ENCODE assay signal across 8 mouse cellular contexts in the genomic region with DNA sequence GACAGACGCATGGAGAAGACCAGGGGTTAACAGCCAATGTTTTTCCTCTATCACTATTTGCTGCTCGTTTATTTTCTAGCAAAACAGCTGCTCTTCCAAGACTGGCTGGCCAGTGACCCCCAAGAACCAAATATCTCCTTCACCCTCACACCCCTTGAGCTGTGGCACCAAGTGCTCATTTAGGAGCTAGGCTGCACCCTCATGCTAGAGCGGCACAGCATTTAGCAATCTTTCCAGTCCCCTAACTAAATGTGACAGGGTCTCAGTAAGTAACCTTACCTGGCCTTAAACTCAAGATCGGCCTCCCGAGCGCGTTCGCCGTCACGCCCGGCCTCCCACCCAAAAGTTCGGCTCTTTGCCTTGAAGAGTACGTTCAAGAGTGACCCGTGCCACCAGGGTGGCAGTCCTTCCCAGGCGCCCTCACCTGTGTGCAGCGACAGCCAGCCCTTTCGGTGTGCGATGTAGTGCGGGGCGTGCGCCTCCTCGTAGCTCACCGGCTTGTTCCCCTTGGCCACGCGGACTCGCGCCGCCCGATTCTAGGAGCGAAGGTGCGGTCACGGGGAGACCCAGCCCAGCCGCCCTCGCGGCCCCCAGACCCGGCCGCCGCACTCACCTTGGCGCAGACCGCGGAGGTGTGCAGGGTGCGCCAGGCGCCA. TPM values are rescaled to one million over a fixed set of nuclear protein-coding genes. Genes with fewer than 3 reads are reported as not detected.
DNase-seq lines count a peak whose midpoint lies in the region; ATAC-seq and TF ChIP-seq lines count a peak whose summit lies in the region.

No protein-coding gene starts in this region.

- peak overlapping the region; percentile 74 for H3K27ac ChIP-seq in kidney, adult 2 months (ENCODE audit: insufficient read depth, low read depth, low read length)
- H3K27ac ChIP-seq in CH12.LX (ENCODE audit: insufficient read depth, low read depth) = 0 out of 2 replicates have a peak overlapping the region, but pooled peaks have one; percentile 5
- H3K27ac ChIP-seq in brown adipose tissue, adult 24 weeks (replicated peaks; ENCODE audit: low read depth, low read length) = 0 out of 2 replicates have a peak overlapping the region, but pooled peaks have one; percentile 13
- H3K27ac ChIP-seq in hindbrain, embryonic 10.5 days = peak overlapping the region; percentile 96
- H3K27ac ChIP-seq in liver, embryonic 15.5 days (replicated peaks) = peak overlapping the region; percentile 60
- peak overlapping the region; percentile 72 for H3K27ac ChIP-seq in neural tube, embryonic 14.5 days (ENCODE audit: low read depth, low read length)

- no peak for TF ChIP-seq RAD21 in CH12.LX (IDR thresholded peaks at IDR 0.05; ENCODE audit: low read depth, low read length)

- no peaks in the 10 kb centered on the region for H3K9me3 ChIP-seq in CH12.LX (replicated peaks; ENCODE audit: low read length)
- no peaks in the 10 kb centered on the region for H3K9me3 ChIP-seq in hindbrain, embryonic 10.5 days
- no peaks in the 10 kb centered on the region for H3K9me3 ChIP-seq in liver, embryonic 15.5 days (replicated peaks)
- no peaks in the 10 kb centered on the region for H3K9me3 ChIP-seq in neural tube, embryonic 14.5 days (ENCODE audit: control insufficient read depth, low read length)

- no peaks in the 10 kb centered on the region for H3K79me2 ChIP-seq in CH12.LX (replicated peaks; ENCODE audit: control insufficient read depth, extremely low read depth, insufficient read depth, poor library complexity, severe bottlenecking)

- dilution Hi-C loops in CH12.LX (cut with MboI; ENCODE audit: extremely low pct_ligation_motif_present, extremely low pct_unique_long_range_greater_than_20kb, low sequenced_read_pairs) = no loop called here

- peak overlapping the region; percentile 90 for H3K9ac ChIP-seq in CH12.LX (ENCODE audit: insufficient read depth, low read depth)
- H3K9ac ChIP-seq in liver, embryonic 15.5 days = peak overlapping the region; percentile 91
- H3K9ac ChIP-seq in neural tube, embryonic 14.5 days (replicated peaks; ENCODE audit: low read depth, low read length) = peak overlapping the region; percentile 92

- in situ Hi-C loops in CH12.LX (cut with MboI; ENCODE audit: low pct_ligation_motif_present, low pct_unique_long_range_greater_than_20kb, low sequenced_read_pairs) = no loop called here

- TF ChIP-seq POLR2A in kidney, adult 2 months (IDR thresholded peaks at IDR 0.05; ENCODE audit: low read depth, low read length) = no peak
- no peak for TF ChIP-seq POLR2A in CH12.LX (IDR thresholded peaks at IDR 0.05; ENCODE audit: low read depth, low read length)

- TF ChIP-seq CTCF in kidney, adult 2 months (conservative IDR thresholded peaks at IDR 0.05; ENCODE audit: insufficient read depth, insufficient read length, low read depth, low read length) = no peak
- TF ChIP-seq CTCF in CH12.LX (conservative IDR thresholded peaks at IDR 0.05 in 1 of 2, IDR thresholded peaks at IDR 0.05 in 1 of 2; ENCODE audit: low read depth in 2 of 2, low read length in 2 of 2) = no peak; a peak in 1 of 4 replicates

- peak; percentile 81 for ATAC-seq in liver, embryonic 15.5 days (ENCODE audit: insufficient read depth)
- peak; percentile 84 for ATAC-seq in neural tube, embryonic 14.5 days (ENCODE audit: low read depth)

- no peaks in the 10 kb centered on the region for H3K27me3 ChIP-seq in kidney, adult 2 months (replicated peaks; ENCODE audit: control insufficient read depth, insufficient read depth, low read length)
- peaks cover 7% of the 10 kb centered on the region for H3K27me3 ChIP-seq in CH12.LX (replicated peaks)
- no peaks in the 10 kb centered on the region for H3K27me3 ChIP-seq in hindbrain, embryonic 10.5 days (ENCODE audit: insufficient read depth, poor library complexity, severe bottlenecking)
- H3K27me3 ChIP-seq in liver, embryonic 15.5 days = no peaks in the 10 kb centered on the region
- H3K27me3 ChIP-seq in neural tube, embryonic 14.5 days (ENCODE audit: control insufficient read depth, insufficient read depth, low read length) = no peaks in the 10 kb centered on the region

- no peak for TF ChIP-seq EP300 in CH12.LX (IDR thresholded peaks at IDR 0.05; ENCODE audit: low read length)

- H3K4me1 ChIP-seq in kidney, adult 2 months (ENCODE audit: control insufficient read depth, insufficient read depth, low read length) = no peaks in the 10 kb centered on the region; the same call in 1 of the 2 replicates
- peaks cover 8 to 23% of the 10 kb centered on the region in 2 experiments for H3K4me1 ChIP-seq in CH12.LX (ENCODE audit: control insufficient read depth in 1 of 2, insufficient read depth in 2 of 2)
- peaks cover 5% of the 10 kb centered on the region for H3K4me1 ChIP-seq in brown adipose tissue, adult 24 weeks (ENCODE audit: control insufficient read depth, insufficient read depth, insufficient read length, low read length)
- peaks cover 21% of the 10 kb centered on the region for H3K4me1 ChIP-seq in hindbrain, embryonic 10.5 days (replicated peaks)
- H3K4me1 ChIP-seq in liver, embryonic 15.5 days (replicated peaks) = peaks cover 23% of the 10 kb centered on the region
- H3K4me1 ChIP-seq in neural tube, embryonic 14.5 days (ENCODE audit: control insufficient read depth, insufficient read depth, low read length) = peaks cover 13% of the 10 kb centered on the region

- peak; percentile 47 for DNase-seq in kidney, adult 2 months
- DNase-seq in kidney, postnatal 4 days = no peak
- no peak for DNase-seq in CH12.LX (ENCODE audit: extremely low read depth)
- no peak for DNase-seq in hindbrain, embryonic 10.5 days (ENCODE audit: low spot score)
- DNase-seq in gastrocnemius, adult 8-10 months (ENCODE audit: low spot score in 2 of 2) = no peak

- H3K4me3 ChIP-seq in kidney, adult 2 months (ENCODE audit: insufficient read depth, low read depth, low read length) = peak overlapping the region; percentile 95
- H3K4me3 ChIP-seq in CH12.LX (replicated peaks in 1 of 3; ENCODE audit: low read depth in 2 of 3, low read length in 2 of 3, poor library complexity in 1 of 3) = peak overlapping the region; percentile 85 to 100 (median 90)
- peak overlapping the region; percentile 85 for H3K4me3 ChIP-seq in brown adipose tissue, adult 24 weeks (ENCODE audit: insufficient read depth, low read depth, low read length)
- H3K4me3 ChIP-seq in hindbrain, embryonic 10.5 days = peak overlapping the region; percentile 99
- peak overlapping the region; percentile 90 for H3K4me3 ChIP-seq in liver, embryonic 15.5 days (replicated peaks)
- peak overlapping the region; percentile 90 for H3K4me3 ChIP-seq in neural tube, embryonic 14.5 days (ENCODE audit: low read depth, low read length)

- no peaks in the 10 kb centered on the region for H3K36me3 ChIP-seq in kidney, adult 2 months (ENCODE audit: control insufficient read depth, insufficient read depth, low read length)
- peaks cover 5 to 28% of the 10 kb centered on the region in 2 experiments for H3K36me3 ChIP-seq in CH12.LX (replicated peaks in 1 of 2; ENCODE audit: control insufficient read depth in 1 of 2, insufficient read depth in 1 of 2, low read length in 1 of 2)
- H3K36me3 ChIP-seq in hindbrain, embryonic 10.5 days = peaks cover 32% of the 10 kb centered on the region
- peaks cover 21% of the 10 kb centered on the region for H3K36me3 ChIP-seq in liver, embryonic 15.5 days (replicated peaks)
- H3K36me3 ChIP-seq in neural tube, embryonic 14.5 days (ENCODE audit: control insufficient read depth, insufficient read depth, low read length) = 0 out of 2 replicates have a peak, but pooled peaks cover 2% of the 10 kb centered on the region

- WGBS in kidney, adult 2 months = under 1% methylated on average over 43 of the region's 43 CpGs
- whole genome bisulfite sequencing in hindbrain, embryonic 10.5 days = 2% methylated on average over 43 of the region's 43 CpGs
- WGBS in liver, embryonic 15.5 days (ENCODE audit: insufficient replicate concordance) = under 1% methylated on average over 43 of the region's 43 CpGs
- WGBS in neural tube, embryonic 14.5 days = under 1% methylated on average over 43 of the region's 43 CpGs

- H3K4me2 ChIP-seq in CH12.LX (ENCODE audit: insufficient read depth, low read depth, poor library complexity, severe bottlenecking) = peak overlapping the region; percentile 45
- H3K4me2 ChIP-seq in liver, embryonic 15.5 days = peak overlapping the region; percentile 82
- peak overlapping the region; percentile 70 for H3K4me2 ChIP-seq in neural tube, embryonic 14.5 days (ENCODE audit: low read depth, low read length)

TF ChIP-seq in CH12.LX, 34 proteins besides CTCF, POLR2A, EP300 and RAD21:
- TF ChIP-seq HCFC1 (IDR thresholded peaks at IDR 0.05; ENCODE audit: low read depth, low read length) (no peak), UBTF (IDR thresholded peaks at IDR 0.05; ENCODE audit: low read depth, low read length) (peak; percentile 66), MYC (IDR thresholded peaks at IDR 0.05; ENCODE audit: low read depth, low read length) (no peak), SIN3A (IDR thresholded peaks at IDR 0.05; ENCODE audit: low read length) (peak; percentile 38; the same call in 1 of the 2 replicates)

RNA-seq across cellular contexts. Expression of a gene that starts 8.5 kb away (rescaled TPM):
- 272 and 323 TPM in 2 replicates for polyA plus RNA-seq in kidney, adult 2 months (2012; rRNA removed)
- total RNA-seq in CH12.LX (2012; rRNA removed) (107 and 109 TPM in 2 replicates), CH12.LX (2014; rRNA removed) (70.9 and 73.8 TPM in 2 replicates)
- polyA plus RNA-seq in CH12.LX (2012; ENCODE audit: insufficient read length, low read depth) = 90.8 and 95.1 TPM in 2 replicates
- polyA plus RNA-seq in brown adipose tissue, adult 24 weeks (2012; ENCODE audit: insufficient read depth, insufficient read length, missing spikeins) = 191 and 238 TPM in 2 replicates
- 144 and 183 TPM in 2 replicates for polyA plus RNA-seq in hindbrain, embryonic 10.5 days (2016; fragmentation: Nextera tagmentation; extraction: Ambion mirVana)
- 88.8 and 90.8 TPM in 2 replicates for polyA plus RNA-seq in liver, embryonic 15.5 days (2015; fragmentation: Nextera tagmentation; extraction: Ambion mirVana)
- polyA plus RNA-seq in neural tube, embryonic 14.5 days (2014; fragmentation: Nextera tagmentation; extraction: Ambion mirVana) = 193 and 199 TPM in 2 replicates
- 100 to 1,000 TPM in 3 of 4 experiments, 10 to 100 TPM in 1; 98.9 to 119 (median 108) TPM for total RNA-seq in gastrocnemius, adult 8-10 months (2022)

RNA-seq across cellular contexts. Expression of a gene that starts 55.2 kb away (rescaled TPM):
- 31.5 and 32.2 TPM in 2 replicates for polyA plus RNA-seq in kidney, adult 2 months (2012; rRNA removed)
- 13.1 and 13.3 TPM in 2 replicates for total RNA-seq in CH12.LX (2012; rRNA removed)
- 11.7 and 12.2 TPM in 2 replicates for total RNA-seq in CH12.LX (2014; rRNA removed)
- 11.7 and 13.1 TPM in 2 replicates for polyA plus RNA-seq in CH12.LX (2012; ENCODE audit: insufficient read length, low read depth)
- 30.8 and 34.1 TPM in 2 replicates for polyA plus RNA-seq in brown adipose tissue, adult 24 weeks (2012; ENCODE audit: insufficient read depth, insufficient read length, missing spikeins)
- polyA plus RNA-seq in hindbrain, embryonic 10.5 days (2016; fragmentation: Nextera tagmentation; extraction: Ambion mirVana) = 18.1 and 20.4 TPM in 2 replicates
- 8.4 and 8.7 TPM in 2 replicates for polyA plus RNA-seq in liver, embryonic 15.5 days (2015; fragmentation: Nextera tagmentation; extraction: Ambion mirVana)
- polyA plus RNA-seq in neural tube, embryonic 14.5 days (2014; fragmentation: Nextera tagmentation; extraction: Ambion mirVana) = 18.5 and 23.9 TPM in 2 replicates
- 10 to 100 TPM; 46.2 to 52.2 (median 48.2) TPM for total RNA-seq in gastrocnemius, adult 8-10 months (2022)

Comparison
In these comparisons a context has a peak if more than half of its experiments do, and no peak if none do; other contexts are left out.
1. H3K27ac ChIP-seq: peak in every context shown above with its lines; median percentile 96 in hindbrain, embryonic 10.5 days; 74 in kidney, adult 2 months; 72 in neural tube, embryonic 14.5 days; 60 in liver, embryonic 15.5 days; 13 in brown adipose tissue, adult 24 weeks; 5 in CH12.LX.